Mouse (Mus musculus) right cerebral cortex, postnatal 10 days (tissue): ENCODE results near the gene a.

Experiments used
- DNase-seq, 2 experiments: peaks; one replicate each; pipeline ENCODE4 v3.0.0; 2021; ENCODE audit warnings: low spot score in 2 of 2

a gene

GRCm38 (mm10) chr2:154790656-154791483 lies at the start of gene a, which contains the start of gene Raly:
Gene a (plus strand): TSS chr2:154791402.
Gene Raly (plus strand): TSS chr2:154791096.
- peak; percentile 98 for DNase-seq

- no peak for DNase-seq
Measured at GRCm38 (mm10) chr2:154742911-154743819, 48.0 kb upstream of the a start.

- no peak for DNase-seq
Measured at GRCm38 (mm10) chr2:154743915-154744314, 47.3 kb upstream of the a start.

GRCm38 (mm10) chr2:154748383-154748782 lies 42.8 kb upstream of the a start:
- no peak for DNase-seq

- DNase-seq, result peak; percentile 66 to 70
Measured at GRCm38 (mm10) chr2:154749046-154750036, 41.9 kb upstream of the a start.

- no peak for DNase-seq
Measured at GRCm38 (mm10) chr2:154751924-154752323, 39.3 kb upstream of the a start.

GRCm38 (mm10) chr2:154754068-154754560 lies 37.1 kb upstream of the a start:
- no peak for DNase-seq

- no peak for DNase-seq
Measured at GRCm38 (mm10) chr2:154755791-154756190, 35.4 kb upstream of the a start.

- no peak for DNase-seq
Measured at GRCm38 (mm10) chr2:154757691-154758090, 33.5 kb upstream of the a start.

GRCm38 (mm10) chr2:154758454-154758853 lies 32.7 kb upstream of the a start:
- DNase-seq, result no peak

GRCm38 (mm10) chr2:154763226-154763625 lies 28.0 kb upstream of the a start:
- no peak for DNase-seq

GRCm38 (mm10) chr2:154764828-154765497 lies 26.2 kb upstream of the a start:
- DNase-seq, result no peak

GRCm38 (mm10) chr2:154765554-154766008 lies 25.6 kb upstream of the a start:
- no peak for DNase-seq

GRCm38 (mm10) chr2:154767051-154767450 lies 24.2 kb upstream of the a start:
- DNase-seq, result no peak

- no peak for DNase-seq
Measured at GRCm38 (mm10) chr2:154769930-154770329, 21.3 kb upstream of the a start, which contains the start of gene Gm14214. Gene Gm14214 (minus strand): TSS chr2:154770030.

- DNase-seq, result no peak
Measured at GRCm38 (mm10) chr2:154771604-154772003, 19.6 kb upstream of the a start.

- DNase-seq, result peak in 1 of 2 experiments; percentile 40
Measured at GRCm38 (mm10) chr2:154774032-154774431, 17.2 kb upstream of the a start.

- no peak for DNase-seq
Measured at GRCm38 (mm10) chr2:154776496-154776895, 14.7 kb upstream of the a start.

GRCm38 (mm10) chr2:154779648-154780047 lies 11.6 kb upstream of the a start:
- DNase-seq, result no peak

- DNase-seq, result no peak
Measured at GRCm38 (mm10) chr2:154782361-154782760, 8.8 kb upstream of the a start.
